8 mouse cellular contexts compared by ENCODE assay signal in the genomic region with DNA sequence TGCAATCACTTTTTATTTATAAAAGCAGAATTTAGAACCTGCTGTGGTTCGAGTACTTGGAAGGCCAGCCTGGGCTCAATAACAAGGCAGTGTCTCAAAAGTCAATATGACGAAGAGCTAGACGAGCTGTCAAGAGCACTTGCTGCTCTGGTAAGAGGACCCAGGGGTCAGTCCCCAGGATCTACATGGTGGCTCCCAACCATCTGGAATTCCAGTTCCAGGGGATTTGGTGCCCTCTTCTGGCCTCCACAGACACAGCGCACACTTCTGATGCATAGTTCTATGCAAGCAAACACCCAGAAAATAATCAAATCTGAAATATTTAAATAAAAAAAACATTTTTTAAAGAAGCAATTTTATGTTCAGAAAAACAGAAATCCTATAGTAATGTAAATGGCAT. TPM values are rescaled to one million over a fixed set of nuclear protein-coding genes. Genes with fewer than 3 reads are reported as not detected.
DNase-seq lines count a peak whose midpoint lies in the region; ATAC-seq and TF ChIP-seq lines count a peak whose summit lies in the region.

No protein-coding gene starts in this region.

- H3K27ac ChIP-seq in midbrain, postnatal 0 days (ENCODE audit: low read depth, low read length) = no peak overlapping the region
- H3K27ac ChIP-seq in midbrain, embryonic 15.5 days = no peak overlapping the region
- H3K27ac ChIP-seq in embryonic facial prominence, embryonic 11.5 days (replicated peaks; ENCODE audit: low read depth, low read length) = no peak overlapping the region
- no peak overlapping the region for H3K27ac ChIP-seq in stomach, postnatal 0 days (replicated peaks)

- WGBS in midbrain, postnatal 0 days = 96% methylated on average over 4 of the region's 4 CpGs
- WGBS in midbrain, embryonic 15.5 days = 95% methylated on average over 4 of the region's 4 CpGs
- 90% methylated on average over 4 of the region's 4 CpGs for WGBS in embryonic facial prominence, embryonic 11.5 days
- 94% methylated on average over 4 of the region's 4 CpGs for WGBS in stomach, postnatal 0 days

- no peak overlapping the region for H3K4me2 ChIP-seq in midbrain, postnatal 0 days (ENCODE audit: low read depth, low read length, poor library complexity, severe bottlenecking)
- no peak overlapping the region for H3K4me2 ChIP-seq in midbrain, embryonic 15.5 days
- H3K4me2 ChIP-seq in embryonic facial prominence, embryonic 11.5 days (ENCODE audit: low read depth, low read length) = no peak overlapping the region
- H3K4me2 ChIP-seq in stomach, postnatal 0 days (replicated peaks; ENCODE audit: low read depth) = no peak overlapping the region

- intact Hi-C loops in gastrocnemius, postnatal 14 days (cut with DNase I; ENCODE audit: low total_unique reads) = no loop called here

- H3K4me3 ChIP-seq in midbrain, postnatal 0 days (ENCODE audit: low read depth, low read length) = no peak overlapping the region
- no peak overlapping the region for H3K4me3 ChIP-seq in midbrain, embryonic 15.5 days
- no peak overlapping the region for H3K4me3 ChIP-seq in embryonic facial prominence, embryonic 11.5 days (ENCODE audit: low read depth, low read length)
- H3K4me3 ChIP-seq in stomach, postnatal 0 days (ENCODE audit: low read depth, low read length) = no peak overlapping the region

- no peaks in the 10 kb centered on the region for H3K27me3 ChIP-seq in midbrain, postnatal 0 days (ENCODE audit: insufficient read depth, low read length)
- H3K27me3 ChIP-seq in midbrain, embryonic 15.5 days (replicated peaks) = no peaks in the 10 kb centered on the region
- H3K27me3 ChIP-seq in embryonic facial prominence, embryonic 11.5 days (ENCODE audit: control insufficient read depth, insufficient read depth, low read length) = no peaks in the 10 kb centered on the region
- H3K27me3 ChIP-seq in stomach, postnatal 0 days (ENCODE audit: control insufficient read depth, insufficient read depth, low read length) = no peaks in the 10 kb centered on the region

- no peaks in the 10 kb centered on the region for H3K4me1 ChIP-seq in midbrain, postnatal 0 days (ENCODE audit: insufficient read depth, low read length)
- 0 out of 2 replicates have a peak, but pooled peaks cover 4% of the 10 kb centered on the region for H3K4me1 ChIP-seq in midbrain, embryonic 15.5 days
- no peaks in the 10 kb centered on the region; the same call in 1 of the 2 replicates for H3K4me1 ChIP-seq in embryonic facial prominence, embryonic 11.5 days (ENCODE audit: control insufficient read depth, insufficient read depth, low read length)
- 0 out of 2 replicates have a peak, but pooled peaks cover 2% of the 10 kb centered on the region for H3K4me1 ChIP-seq in stomach, postnatal 0 days (replicated peaks; ENCODE audit: control insufficient read depth, insufficient read depth)

- no peaks in the 10 kb centered on the region for H3K9me3 ChIP-seq in midbrain, postnatal 0 days (ENCODE audit: low read length)
- H3K9me3 ChIP-seq in midbrain, embryonic 15.5 days = no peaks in the 10 kb centered on the region
- no peaks in the 10 kb centered on the region for H3K9me3 ChIP-seq in embryonic facial prominence, embryonic 11.5 days (replicated peaks; ENCODE audit: control insufficient read depth, low read length)
- no peaks in the 10 kb centered on the region for H3K9me3 ChIP-seq in stomach, postnatal 0 days (ENCODE audit: control insufficient read depth, low read length)

- peak; percentile 66 for TF ChIP-seq CTCF in midbrain, postnatal 0 days (IDR thresholded peaks at IDR 0.05)
- TF ChIP-seq CTCF in stomach, postnatal 0 days (IDR thresholded peaks at IDR 0.05; ENCODE audit: low read depth) = peak; percentile 69

- peak; percentile 12 for DNase-seq in gastrocnemius, postnatal 14 days
- DNase-seq in gastrocnemius, postnatal 25 days = no peak
- DNase-seq in midbrain, postnatal 0 days (ENCODE audit: low spot score) = peak; percentile 26
- peak; percentile 47 for DNase-seq in embryonic facial prominence, embryonic 11.5 days (ENCODE audit: low spot score)
- peak; percentile 26 for DNase-seq in stomach, postnatal 0 days (ENCODE audit: low spot score)
- no peak for DNase-seq in natural killer cell, adult 2 months (ENCODE audit: low spot score in 2 of 2)
- DNase-seq in frontal cortex, adult 2 months (ENCODE audit: extremely low spot score in 1 of 2, low spot score in 1 of 2) = no peak

- no peak for ATAC-seq in midbrain, postnatal 0 days (ENCODE audit: low FRiP score)
- no peak for ATAC-seq in midbrain, embryonic 15.5 days (replicated peaks)
- ATAC-seq in embryonic facial prominence, embryonic 11.5 days (replicated peaks; ENCODE audit: insufficient number of reproducible peaks, low FRiP score, low TSS enrichment, low read depth) = no peak
- ATAC-seq in stomach, postnatal 0 days (ENCODE audit: low FRiP score, low TSS enrichment) = no peak; the same call in 1 of the 2 replicates

- no peak for TF ChIP-seq EP300 in stomach, postnatal 0 days (optimal IDR thresholded peaks at IDR 0.05)

- H3K9ac ChIP-seq in midbrain, postnatal 0 days (replicated peaks; ENCODE audit: low read length, poor library complexity, severe bottlenecking) = no peak overlapping the region
- no peak overlapping the region for H3K9ac ChIP-seq in midbrain, embryonic 15.5 days
- no peak overlapping the region for H3K9ac ChIP-seq in embryonic facial prominence, embryonic 11.5 days (replicated peaks; ENCODE audit: low read length)
- H3K9ac ChIP-seq in stomach, postnatal 0 days (ENCODE audit: low read length) = no peak overlapping the region

- peaks cover 14% of the 10 kb centered on the region; the same call in 1 of the 2 replicates for H3K36me3 ChIP-seq in midbrain, postnatal 0 days (ENCODE audit: insufficient read depth, low read length)
- H3K36me3 ChIP-seq in midbrain, embryonic 15.5 days (replicated peaks) = 0 out of 2 replicates have a peak, but pooled peaks cover 7% of the 10 kb centered on the region
- H3K36me3 ChIP-seq in embryonic facial prominence, embryonic 11.5 days (replicated peaks; ENCODE audit: control insufficient read depth, insufficient read depth, low read depth, low read length) = no peaks in the 10 kb centered on the region; the same call in 1 of the 2 replicates
- H3K36me3 ChIP-seq in stomach, postnatal 0 days (ENCODE audit: control insufficient read depth, insufficient read depth, low read length) = no peaks in the 10 kb centered on the region

RNA-seq across cellular contexts. Expression of a gene that starts 45.0 kb away (rescaled TPM):
- 1 to 10 TPM; 5.1 to 5.5 TPM for total RNA-seq in gastrocnemius, postnatal 14 days (2021)
- 1 to 10 TPM; 4.5 to 5.4 TPM for total RNA-seq in gastrocnemius, postnatal 25 days (2021)
- total RNA-seq in midbrain, postnatal 0 days (2014; rRNA removed) = 12.2 and 24.1 TPM in 2 replicates
- polyA plus RNA-seq in midbrain, postnatal 0 days (2015; fragmentation: Nextera tagmentation; extraction: Ambion mirVana) = 2.8 and 4.3 TPM in 2 replicates
- 7.8 and 8.1 TPM in 2 replicates for polyA plus RNA-seq in midbrain, embryonic 15.5 days (2015; fragmentation: Nextera tagmentation; extraction: Ambion mirVana)
- 8.2 and 8.7 TPM in 2 replicates for polyA plus RNA-seq in embryonic facial prominence, embryonic 11.5 days (2014; fragmentation: Nextera tagmentation; extraction: Ambion mirVana)
- 1.6 and 2.0 TPM in 2 replicates for polyA plus RNA-seq in stomach, postnatal 0 days (2015; fragmentation: Nextera tagmentation; extraction: Ambion mirVana)
- polyA plus RNA-seq in frontal cortex, adult 2 months (2012; rRNA removed) = 5.1 and 6.1 TPM in 2 replicates

Comparison
In these comparisons a context has a peak if more than half of its experiments do, and no peak if none do; other contexts are left out.
1. DNase-seq: peak in gastrocnemius, postnatal 14 days (single experiment), midbrain, postnatal 0 days (single experiment), embryonic facial prominence, embryonic 11.5 days (single experiment) and stomach, postnatal 0 days (single experiment); none in gastrocnemius, postnatal 25 days (single experiment), natural killer cell, adult 2 months (0 of 2) and frontal cortex, adult 2 months (0 of 2).